Mouse (Mus musculus): ENCODE measurements around the gene Fam57b.

Fam57b gene

DNA sequence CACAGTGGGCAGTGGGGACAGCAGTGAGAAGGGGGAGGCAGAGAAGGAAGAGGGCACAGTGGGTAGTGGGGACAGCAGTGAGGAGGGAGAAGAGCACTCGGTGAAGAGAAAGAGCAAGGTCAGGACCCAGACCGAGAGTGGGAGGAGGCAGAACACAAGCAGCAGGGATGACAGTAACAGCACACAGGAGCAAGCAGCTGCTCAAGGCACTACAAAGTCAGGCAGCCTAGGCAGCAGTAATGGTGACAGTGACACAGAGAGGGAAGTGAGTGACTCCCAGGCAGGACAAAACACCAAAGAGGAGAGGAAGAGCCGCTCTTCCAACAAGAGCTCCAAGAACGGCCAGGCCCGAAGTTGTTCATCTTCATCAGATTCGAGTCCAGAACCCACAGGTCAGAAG is 66.3 kb downstream of the Fam57b start:
- DNase-seq (ENCODE audit: low read depth in 2 of 2, low spot score in 2 of 2) = no peak

DNA sequence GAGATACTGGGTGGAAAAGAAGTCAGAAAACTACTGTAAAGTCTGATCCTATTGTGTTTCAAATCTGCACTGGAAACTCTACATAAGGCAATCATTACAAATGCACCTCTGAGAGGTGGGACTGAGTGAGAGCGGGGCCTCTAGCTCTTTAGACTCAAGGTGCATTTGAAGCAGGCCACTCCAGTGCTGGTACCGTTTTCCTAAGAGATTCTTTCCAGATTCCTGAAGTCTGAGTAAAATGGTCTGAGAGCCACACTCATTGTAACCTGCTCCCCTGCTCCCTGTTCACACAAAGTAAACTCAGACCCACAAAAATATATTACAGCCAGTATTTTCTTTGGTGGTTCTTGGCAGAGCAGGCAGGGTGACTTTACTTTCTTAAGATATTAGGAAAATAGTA is 70.1 kb downstream of the Fam57b start:
- DNase-seq (ENCODE audit: low read depth in 2 of 2, low spot score in 2 of 2) = no peak

DNA sequence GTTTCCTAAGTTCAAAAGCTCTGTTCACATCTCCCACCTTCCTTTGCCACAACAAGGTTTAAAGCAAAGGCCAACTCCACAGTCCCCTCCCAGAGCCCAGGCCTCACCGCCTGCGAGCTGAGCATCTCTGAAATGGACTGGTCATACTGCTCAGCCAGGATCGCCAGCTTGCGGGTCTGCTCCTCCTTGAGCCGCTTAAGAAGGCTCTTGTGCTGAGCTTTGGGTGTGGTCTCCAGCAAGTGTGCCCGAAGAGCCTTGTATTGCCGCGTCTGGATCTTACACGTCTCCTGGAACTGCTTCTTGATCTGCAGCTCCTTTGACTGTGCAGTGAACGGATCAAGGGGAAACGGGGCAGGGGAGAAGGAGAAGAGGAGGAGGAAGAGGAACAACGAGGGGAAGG is 70.5 kb downstream of the Fam57b start:
- no peak for DNase-seq (ENCODE audit: low read depth in 2 of 2, low spot score in 2 of 2)

DNA sequence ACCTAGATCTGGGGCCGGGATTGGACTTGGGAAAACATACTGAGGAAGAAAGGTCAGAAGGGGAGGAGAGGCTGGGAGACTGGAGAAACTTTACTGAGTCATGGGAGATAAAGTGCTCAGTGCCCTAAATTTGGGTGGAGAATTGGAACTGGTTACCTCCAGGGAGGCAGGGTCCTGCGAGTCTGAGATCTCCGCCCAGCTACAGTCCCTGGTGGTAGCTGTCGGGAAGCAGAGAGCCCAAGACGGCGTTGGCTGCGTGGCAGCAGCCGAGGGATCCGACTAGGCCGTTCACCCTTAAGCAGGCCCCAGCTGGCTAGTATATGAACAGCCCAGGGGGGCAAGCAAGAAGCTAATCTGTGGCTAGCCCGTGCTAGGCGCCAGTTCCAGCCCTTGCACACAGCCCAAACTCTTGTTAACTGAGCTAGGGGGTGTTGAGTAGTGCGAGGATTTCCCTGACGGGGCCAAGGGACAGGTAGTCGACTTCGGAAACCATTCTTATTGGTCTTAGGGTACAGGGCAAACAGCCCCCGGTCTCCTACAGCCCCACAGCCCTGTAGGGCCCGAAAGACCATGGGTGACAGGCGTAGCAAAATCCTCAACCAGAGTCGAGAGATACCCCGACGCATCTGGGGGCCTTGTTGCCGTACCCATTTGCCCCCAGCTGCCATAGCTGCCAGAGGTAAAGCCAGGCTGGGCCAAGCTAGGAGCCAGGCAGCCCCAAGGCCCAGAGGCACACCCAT is 72.5 kb downstream of the Fam57b start:
- DNase-seq (ENCODE audit: low read depth in 2 of 2, low spot score in 2 of 2) = no peak

DNA sequence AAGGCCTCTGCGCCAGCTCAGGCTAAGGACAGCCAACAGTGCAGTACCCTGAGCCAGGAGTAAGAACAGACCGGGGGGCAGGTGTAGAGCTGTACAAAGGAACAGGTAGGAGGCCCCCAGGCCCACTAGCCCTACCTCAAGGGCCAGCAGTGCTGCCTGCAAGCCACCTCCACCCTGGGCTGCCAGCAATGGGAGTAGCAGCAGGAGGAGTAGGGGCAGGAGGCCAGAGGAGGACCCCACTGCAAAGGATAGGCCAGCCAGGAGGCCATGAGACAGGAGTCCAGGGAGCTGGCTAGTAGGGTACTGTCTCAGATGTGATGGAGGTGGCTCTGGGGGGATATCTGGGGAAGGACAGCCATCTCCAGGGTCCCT is 73.0 kb downstream of the Fam57b start:
- DNase-seq (ENCODE audit: low read depth in 2 of 2, low spot score in 2 of 2) = no peak

DNA sequence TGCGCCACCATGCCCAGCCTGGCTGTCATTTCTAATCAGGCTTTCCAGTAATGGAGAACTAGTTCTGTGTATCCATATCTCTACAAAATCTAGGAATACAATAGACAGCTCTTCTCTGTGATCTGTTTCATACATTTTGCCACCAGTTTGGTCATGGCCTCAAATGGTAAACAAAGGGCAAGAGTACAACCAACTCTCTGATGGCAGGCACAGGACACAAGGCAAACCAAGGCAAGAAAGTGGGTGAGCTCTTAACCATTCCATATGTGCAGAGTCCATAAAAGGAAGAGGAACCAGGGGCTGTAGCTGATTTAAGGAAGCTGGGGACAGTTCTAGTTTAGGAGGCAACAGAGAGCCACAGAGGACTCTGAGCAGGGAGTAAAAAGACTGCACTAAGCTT is 79.8 kb downstream of the Fam57b start:
- DNase-seq (ENCODE audit: low read depth in 2 of 2, low spot score in 2 of 2) = no peak
